Mouse (Mus musculus): ENCODE results near the gene Rab1b. TPM values are rescaled to one million over a fixed set of nuclear protein-coding genes. Genes with fewer than 3 reads are reported as not detected.

Rab1b gene
- total RNA-seq, 4 experiments from 2014 or later, result 124 to 137 (median 131) TPM

GRCm38 (mm10) chr19:5051515-5051914, 55.4 kb downstream of the Rab1b start:
- DNase-seq (ENCODE audit: low spot score in 2 of 2), result no peak

GRCm38 (mm10) chr19:5051031-5051430, 55.8 kb downstream of the Rab1b start:
- DNase-seq (ENCODE audit: low spot score in 2 of 2), result no peak

GRCm38 (mm10) chr19:5050047-5050905, 56.6 kb downstream of the Rab1b start, which contains the start of gene Rin1:
TSS of gene Rin1 (plus strand) at chr19:5050481.
- no peak for DNase-seq (ENCODE audit: low spot score in 2 of 2)

- no peak for DNase-seq (ENCODE audit: low spot score in 2 of 2)
Measured at GRCm38 (mm10) chr19:5049325-5049724, 57.5 kb downstream of the Rab1b start.

Other genes with a start within 250 kb of the Rab1b start
- gene Actn3, start 229.2 kb downstream of the Rab1b start, total RNA-seq (2022), result over 10,000 TPM in 2 of 4 experiments, 1,000 to 10,000 TPM in 2; 9,112 to 10,193 (median 10,010) TPM
- gene Zdhhc24, start 228.4 kb downstream of the Rab1b start, total RNA-seq (2022), result 1 to 10 TPM; 1.8 to 3.6 (median 2.6) TPM
- gene Bbs1, start 200.4 kb downstream of the Rab1b start, total RNA-seq (2022), result 1 to 10 TPM; 1.1 to 3.3 (median 1.2) TPM
- 10 to 100 TPM; 12.5 to 14.3 (median 13.1) TPM for gene Dpp3, start 178.8 kb downstream of the Rab1b start, total RNA-seq (2022)
- gene Peli3, start 163.9 kb downstream of the Rab1b start, total RNA-seq (2022), result 1 to 10 TPM; 2.7 to 3.8 (median 3.3) TPM
- 10 to 100 TPM; 56.3 to 63.7 (median 60.7) TPM for gene Mrpl11, start 144.9 kb downstream of the Rab1b start, total RNA-seq (2022)
- under 1 TPM in 1 of 4 experiments, not detected in 3; 0.11 TPM for gene Npas4, start 116.8 kb downstream of the Rab1b start, total RNA-seq (2022)
- 1 to 10 TPM; 4.0 to 6.1 (median 4.3) TPM for gene Slc29a2, start 83.2 kb downstream of the Rab1b start, total RNA-seq (2022)
- 10 to 100 TPM; 16.0 to 23.1 (median 19.5) TPM for gene B4gat1, start 68.2 kb downstream of the Rab1b start, total RNA-seq (2022)
- gene AC124502.3, start 68.2 kb downstream of the Rab1b start, total RNA-seq (2022), result 1 to 10 TPM in 3 of 4 experiments, under 1 TPM in 1; 0.61 to 1.7 (median 1.4) TPM
- 10 to 100 TPM; 14.8 to 17.6 (median 16.4) TPM for gene Brms1, start 65.7 kb downstream of the Rab1b start, total RNA-seq (2022)
- gene Rin1, start 56.6 kb downstream of the Rab1b start, total RNA-seq (2022), result 1 to 10 TPM in 1 of 4 experiments, under 1 TPM in 3; 0.47 to 1.0 (median 0.75) TPM
- 1 to 10 TPM; 5.2 to 8.9 (median 7.0) TPM for gene Cd248, start 39.0 kb downstream of the Rab1b start, total RNA-seq (2022)
- under 1 TPM in 1 of 4 experiments, not detected in 3; 0.12 TPM for gene Tmem151a, start 21.5 kb downstream of the Rab1b start, total RNA-seq (2022)
- gene Yif1a, start 18.5 kb downstream of the Rab1b start, total RNA-seq (2022), result 10 to 100 TPM; 37.4 to 44.7 (median 39.8) TPM
- not detected for gene Cnih2, start 8.6 kb downstream of the Rab1b start, total RNA-seq (2022)
- gene Klc2, start 11.5 kb upstream of the Rab1b start, total RNA-seq (2022), result 10 to 100 TPM; 60.6 to 68.9 (median 64.0) TPM
- gene Pacs1, start 166.0 kb upstream of the Rab1b start, total RNA-seq (2022), result 1 to 10 TPM; 4.5 to 6.6 (median 5.4) TPM
- gene Sf3b2, start 188.4 kb upstream of the Rab1b start, total RNA-seq (2022), result 10 to 100 TPM; 59.7 to 74.1 (median 62.9) TPM
- gene Gal3st3, start 191.3 kb upstream of the Rab1b start, total RNA-seq (2022), result under 1 TPM in 1 of 4 experiments, not detected in 3; 0.17 TPM
- gene Catsper1, start 228.7 kb upstream of the Rab1b start, total RNA-seq (2022), result not detected
- 10 to 100 TPM; 44.0 to 55.9 (median 44.9) TPM for gene Cst6, start 242.5 kb upstream of the Rab1b start, total RNA-seq (2022)

All from gastrocnemius, adult 8-10 months (tissue).